Mouse (Mus musculus): Measurements from ENCODE around the gene Rgs13. TPM values are rescaled to one million over a fixed set of nuclear protein-coding genes. Genes with fewer than 3 reads are reported as not detected.

The Rgs13 gene
- polyA plus RNA-seq, 1 experiment = not detected

- Histone ChIP-seq H3K27ac (replicated peaks; ENCODE audit: low read depth, low read length) (no peak overlapping the region), H3K4me3 (ENCODE audit: insufficient read depth, low read depth, low read length) (no peak overlapping the region), H3K4me1 (ENCODE audit: control insufficient read depth, insufficient read depth, insufficient read length, low read length) (no peaks in the 10 kb centered on the region)
Measured at GRCm38 (mm10) chr1:144115848-144116727, 61.1 kb downstream of the Rgs13 start.

- H3K27ac ChIP-seq (replicated peaks; ENCODE audit: low read depth, low read length) = no peak overlapping the region
- H3K4me3 ChIP-seq (ENCODE audit: insufficient read depth, low read depth, low read length) = no peak overlapping the region
- H3K4me1 ChIP-seq (ENCODE audit: control insufficient read depth, insufficient read depth, insufficient read length, low read length) = no peaks in the 10 kb centered on the region
Measured at GRCm38 (mm10) chr1:144113438-144114074, 63.6 kb downstream of the Rgs13 start.

- H3K4me1 ChIP-seq (ENCODE audit: control insufficient read depth, insufficient read depth, insufficient read length, low read length) = no peaks in the 10 kb centered on the region
- no peak overlapping the region for H3K4me3 ChIP-seq (ENCODE audit: insufficient read depth, low read depth, low read length)
- H3K27ac ChIP-seq (replicated peaks; ENCODE audit: low read depth, low read length) = no peak overlapping the region
Measured at GRCm38 (mm10) chr1:144112946-144113345, 64.2 kb downstream of the Rgs13 start.

- Histone ChIP-seq H3K27ac (replicated peaks; ENCODE audit: low read depth, low read length) (no peak overlapping the region), H3K4me1 (ENCODE audit: control insufficient read depth, insufficient read depth, insufficient read length, low read length) (no peaks in the 10 kb centered on the region), H3K4me3 (ENCODE audit: insufficient read depth, low read depth, low read length) (no peak overlapping the region)
Measured at GRCm38 (mm10) chr1:144098587-144099258, 78.4 kb downstream of the Rgs13 start.

GRCm38 (mm10) chr1:144090410-144090809 is 86.8 kb downstream of the Rgs13 start:
- no peak overlapping the region for H3K4me3 ChIP-seq (ENCODE audit: insufficient read depth, low read depth, low read length)
- H3K4me1 ChIP-seq (ENCODE audit: control insufficient read depth, insufficient read depth, insufficient read length, low read length) = no peaks in the 10 kb centered on the region

More at GRCm38 (mm10) chr1:144090410-144090809, 86.8 kb downstream of the Rgs13 start:
- H3K27ac ChIP-seq (replicated peaks; ENCODE audit: low read depth, low read length) = no peak overlapping the region

Other genes starting within 250 kb of the Rgs13 start
- 212 and 297 TPM in 2 replicates for gene Rgs2, start 173.2 kb downstream of the Rgs13 start, polyA plus RNA-seq (2012; ENCODE audit: insufficient read depth, insufficient read length, missing spikeins)
- 0.24 and 1.1 TPM in 2 replicates for gene Rgs1, start 71.9 kb upstream of the Rgs13 start, polyA plus RNA-seq (2012; ENCODE audit: insufficient read depth, insufficient read length, missing spikeins)

All from brown adipose tissue, adult 24 weeks (tissue).